Mouse (Mus musculus) T-cell, adult 66 days (primary cell): ENCODE results near the gene Maml1. TPM values are rescaled to one million over a fixed set of nuclear protein-coding genes. Genes with fewer than 3 reads are reported as not detected.

Experiments
- total RNA-seq, 2 experiments: library from RNA; stranded (reverse); gene quantifications; 3 replicates in 1 of 2; 4 replicates in 1 of 2; pipeline ENCODE4 v1.2.4; 2023

Maml1 gene
- total RNA-seq: 10 to 100 TPM; 42.7 to 44.5 TPM

DNA sequence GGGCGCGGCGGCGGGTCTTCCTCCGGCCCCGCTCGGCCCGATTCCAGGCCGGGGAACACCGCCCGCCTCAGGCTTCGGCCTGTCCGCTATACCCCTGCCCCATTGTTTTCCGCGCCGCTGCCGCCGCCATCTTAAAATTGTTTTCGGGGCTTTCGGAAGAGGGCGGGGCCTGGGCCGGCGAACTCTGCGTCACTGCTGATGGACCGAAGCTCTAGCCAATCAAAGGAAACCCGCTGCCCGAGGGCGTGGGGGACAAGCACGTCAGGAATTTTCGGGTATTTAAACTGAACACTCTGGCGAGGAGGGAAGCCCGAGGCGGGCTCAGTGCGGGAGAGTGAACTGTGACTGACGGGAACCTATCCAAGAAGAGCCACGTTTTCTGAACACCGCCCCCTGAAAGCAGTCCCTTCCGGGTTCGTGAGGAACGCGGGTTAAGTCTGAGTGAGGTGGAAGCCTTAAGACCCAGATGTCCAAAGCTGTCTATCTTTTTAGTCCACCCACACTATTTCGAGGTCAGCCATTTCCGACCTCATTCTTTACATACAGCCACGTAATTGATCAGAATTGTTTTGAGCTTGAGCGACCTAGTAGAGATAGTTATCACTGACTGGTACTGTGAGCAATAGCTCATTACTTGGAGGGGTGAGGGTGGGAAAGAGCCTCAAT, at the start of gene Maml1:
Gene Maml1 (minus strand): TSS at position 122 of the 666 bp plus-strand sequence.

DNA sequence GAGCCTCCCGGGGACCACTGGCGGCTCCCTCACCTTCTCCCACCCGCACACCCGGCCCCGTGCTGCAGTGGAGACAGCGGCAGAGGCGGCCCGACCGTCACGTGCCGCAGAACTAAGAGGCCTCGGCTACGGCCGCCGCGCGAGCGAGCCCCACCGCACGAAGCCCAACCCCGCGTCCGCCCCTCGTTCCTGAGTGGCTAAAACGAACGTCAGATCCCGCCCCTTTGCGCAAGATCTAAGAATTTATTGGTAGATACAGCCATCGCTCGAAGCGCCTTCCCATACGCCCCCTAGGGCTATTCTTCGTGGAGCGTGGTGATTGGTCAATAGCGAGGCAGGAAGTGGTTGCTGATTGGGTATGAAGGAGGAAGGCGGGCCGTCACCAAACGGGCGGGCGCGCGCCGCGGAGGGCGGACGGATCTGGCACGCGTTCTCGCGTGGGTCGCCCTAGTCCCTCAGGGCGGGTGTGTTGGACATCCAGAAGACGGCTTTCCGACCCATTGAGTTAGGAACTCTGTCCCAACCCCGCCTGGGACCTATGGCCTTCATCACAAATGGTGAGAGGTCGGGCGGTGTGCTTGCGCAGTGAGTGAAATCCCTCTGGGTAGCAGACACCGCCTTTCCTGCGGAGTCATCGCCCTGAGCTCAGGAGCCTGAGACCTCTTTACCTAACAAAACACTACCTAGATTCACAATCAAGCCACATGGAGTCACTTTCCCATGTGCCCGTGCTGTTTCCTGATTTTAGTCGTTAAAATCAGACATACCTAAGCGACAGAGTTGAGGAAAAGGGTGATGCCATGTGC, 33.6 kb upstream of the Maml1 start, which contains the start of gene Canx:
Gene Canx (minus strand): TSS at position 178 of the 806 bp plus-strand sequence.

DNA sequence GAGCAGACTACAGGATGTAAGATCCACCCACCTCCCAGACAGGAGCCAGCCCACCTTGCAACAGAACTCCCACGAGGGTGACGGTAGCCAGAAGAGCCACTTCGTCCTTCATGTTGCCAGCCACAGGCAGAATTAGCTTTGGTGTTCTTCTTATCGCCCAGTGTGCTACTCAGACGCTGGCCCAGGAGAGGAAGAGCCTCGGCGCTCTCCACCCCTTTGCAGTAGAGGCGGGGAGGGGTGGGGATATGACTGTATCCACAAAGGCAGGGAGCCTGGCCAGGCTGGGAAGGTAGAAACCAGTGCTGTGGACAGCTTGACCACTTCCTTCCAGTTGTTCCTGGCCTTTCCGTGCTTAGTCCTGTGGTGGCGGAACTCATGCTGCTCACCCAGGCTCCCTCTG, 53.8 kb downstream of the Maml1 start, which contains the start of gene Ltc4s:
Gene Ltc4s (minus strand): TSS at position 293 of the 400 bp plus-strand sequence.

DNA sequence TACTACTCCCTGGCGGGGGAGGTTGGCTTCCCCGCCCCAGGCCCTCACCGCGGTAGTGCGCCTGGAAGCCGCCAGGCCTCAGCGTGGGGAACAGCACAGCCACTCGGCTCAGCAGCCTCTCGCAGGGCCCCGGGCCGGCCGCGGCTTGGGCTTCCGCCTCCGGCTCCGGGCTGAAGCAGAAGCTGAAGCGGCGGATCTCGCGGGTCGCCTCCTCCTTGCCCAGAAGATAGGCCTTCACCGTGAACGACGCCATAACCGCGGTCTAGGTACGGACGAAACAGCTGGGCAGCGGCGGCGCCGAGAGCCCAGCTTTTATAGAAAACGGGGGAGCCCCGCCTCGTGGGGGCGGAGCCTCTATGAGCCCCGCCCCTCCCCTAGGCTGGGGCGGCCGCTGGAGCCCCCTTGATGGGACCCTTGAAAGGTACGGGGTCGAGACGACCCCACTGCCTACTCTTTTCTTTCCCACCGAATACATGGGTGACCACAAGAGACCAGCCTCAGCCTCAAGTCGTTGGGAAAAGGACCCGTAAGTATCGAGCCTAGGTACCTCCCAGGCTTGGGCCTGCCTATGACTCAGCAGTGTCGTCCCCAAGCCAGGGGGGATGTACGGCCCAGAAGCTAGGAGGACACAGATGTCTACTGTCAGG, 81.5 kb downstream of the Maml1 start, which contains the start of the genes Sqstm1 and Mgat4b:
Gene Sqstm1 (minus strand): TSS at position 323 of the 647 bp plus-strand sequence.
Gene Mgat4b (plus strand): TSS at position 386 of the 647 bp plus-strand sequence.

Other genes with a start within 250 kb of the Maml1 start
- gene Tbc1d9b, start 160.9 kb downstream of the Maml1 start, total RNA-seq: 10 to 100 TPM; 74.5 to 79.3 TPM
- gene Mrnip, start 117.9 kb downstream of the Maml1 start, total RNA-seq: 1 to 10 TPM; 3.8 to 4.2 TPM
- gene Sqstm1, start 81.5 kb downstream of the Maml1 start, total RNA-seq: 100 to 1,000 TPM; 403 to 404 TPM
- gene Mgat4b, start 81.4 kb downstream of the Maml1 start, total RNA-seq: 10 to 100 TPM; 10.4 to 14.6 TPM
- gene Ltc4s, start 53.7 kb downstream of the Maml1 start, total RNA-seq: not detected
- 100 to 1,000 TPM; 170 to 196 TPM for gene Canx, start 33.4 kb upstream of the Maml1 start, total RNA-seq
- gene Cby3, start 62.2 kb upstream of the Maml1 start, total RNA-seq: not detected
- 1,000 to 10,000 TPM in 1 of 2 experiments, 100 to 1,000 TPM in 1; 983 to 1,083 TPM for gene Hnrnph1, start 84.7 kb upstream of the Maml1 start, total RNA-seq
- gene Rufy1, start 138.8 kb upstream of the Maml1 start, total RNA-seq: 10 to 100 TPM; 21.1 to 21.9 TPM